Mouse (Mus musculus): ENCODE measurements at regions not wholly inside any gene's neighbourhood (a gene's known extent, or its start where the extent isn't known, plus 50 kb on each side); places are given as distances from the start of the nearest gene placed in this dataset.
A peak's percentile ranks its signal among the peaks of the same experiment; 100 is the strongest.

DNA sequence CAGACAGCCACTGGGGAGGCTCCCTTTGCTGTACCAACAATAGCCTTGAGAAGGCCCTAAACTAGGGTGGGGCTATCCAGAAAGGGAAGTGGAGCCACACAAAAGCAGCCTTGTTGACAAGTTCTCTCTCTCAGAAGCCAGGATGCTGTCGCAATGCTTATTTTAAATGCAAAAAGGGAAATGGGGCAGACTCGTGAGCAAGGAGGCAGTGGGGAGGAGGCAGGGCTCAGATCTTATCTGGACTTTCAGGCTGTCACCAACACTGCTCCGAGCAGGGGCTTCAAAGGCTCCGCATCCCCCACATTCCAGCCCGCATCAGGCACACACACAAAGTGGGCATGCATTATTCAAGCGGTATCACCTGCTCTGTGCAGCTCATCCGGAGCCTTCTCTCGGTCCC is 648.3 kb downstream of the Vrk1 start:
- Histone ChIP-seq H3K27me3 (replicated peaks; ENCODE audit: control insufficient read depth, insufficient read depth, low read length) (no peaks in the 10 kb centered on the region), H3K4me2 (ENCODE audit: low read length) (no peak overlapping the region), H3K4me1 (replicated peaks; ENCODE audit: control insufficient read depth, insufficient read depth, low read length) (peaks cover 8% of the 10 kb centered on the region), H3K9me3 (ENCODE audit: control insufficient read depth, low read length) (no peaks in the 10 kb centered on the region), H3K36me3 (ENCODE audit: control insufficient read depth, insufficient read depth) (no peaks in the 10 kb centered on the region), H3K9ac (replicated peaks; ENCODE audit: low read depth, low read length) (no peak overlapping the region), H3K4me3 (replicated peaks; ENCODE audit: low read length) (no peak overlapping the region), H3K27ac (ENCODE audit: low read length) (no peak overlapping the region)
- no peak for ATAC-seq
- WGBS, result 28% methylated on average over 8 of the region's 8 CpGs

DNA sequence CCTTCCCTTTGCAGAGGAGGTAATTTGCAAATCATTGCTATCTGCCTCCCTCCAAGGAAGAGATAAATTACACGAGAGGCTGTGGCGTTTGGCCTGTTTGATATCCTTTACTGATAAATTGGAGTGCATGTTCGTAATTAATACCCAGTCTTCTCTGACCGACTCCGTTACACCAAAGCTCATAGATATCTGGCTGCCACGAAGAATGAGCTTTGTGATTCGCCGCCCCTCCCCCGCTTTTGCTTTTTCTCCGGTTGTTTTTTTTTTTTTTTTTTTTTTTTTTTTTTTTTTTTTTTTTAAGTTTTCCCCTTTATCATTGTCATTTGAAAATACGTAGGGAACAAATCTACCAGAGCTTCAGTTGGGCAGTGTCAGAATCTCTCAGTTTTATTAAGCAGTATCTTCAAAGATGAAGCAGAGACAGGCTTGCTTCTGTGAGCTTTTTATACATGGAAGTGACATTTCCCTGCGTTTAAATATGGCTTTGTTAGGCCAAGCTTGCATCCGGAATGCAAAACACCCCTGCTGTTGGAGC is 663.3 kb downstream of the Vrk1 start:
- Histone ChIP-seq H3K4me2 (ENCODE audit: low read length) (0 out of 2 replicates have a peak overlapping the region, but pooled peaks have one; percentile 8), H3K9me3 (ENCODE audit: control insufficient read depth, low read length) (no peaks in the 10 kb centered on the region), H3K36me3 (ENCODE audit: control insufficient read depth, insufficient read depth) (no peaks in the 10 kb centered on the region), H3K27ac (ENCODE audit: low read length) (no peak overlapping the region), H3K4me1 (replicated peaks; ENCODE audit: control insufficient read depth, insufficient read depth, low read length) (peaks cover 4% of the 10 kb centered on the region; the same call in 1 of the 2 replicates), H3K4me3 (replicated peaks; ENCODE audit: low read length) (no peak overlapping the region), H3K27me3 (replicated peaks; ENCODE audit: control insufficient read depth, insufficient read depth, low read length) (no peaks in the 10 kb centered on the region), H3K9ac (replicated peaks; ENCODE audit: low read depth, low read length) (no peak overlapping the region)
- no peak for ATAC-seq
- WGBS, result 27% methylated on average over 13 of the region's 13 CpGs

DNA sequence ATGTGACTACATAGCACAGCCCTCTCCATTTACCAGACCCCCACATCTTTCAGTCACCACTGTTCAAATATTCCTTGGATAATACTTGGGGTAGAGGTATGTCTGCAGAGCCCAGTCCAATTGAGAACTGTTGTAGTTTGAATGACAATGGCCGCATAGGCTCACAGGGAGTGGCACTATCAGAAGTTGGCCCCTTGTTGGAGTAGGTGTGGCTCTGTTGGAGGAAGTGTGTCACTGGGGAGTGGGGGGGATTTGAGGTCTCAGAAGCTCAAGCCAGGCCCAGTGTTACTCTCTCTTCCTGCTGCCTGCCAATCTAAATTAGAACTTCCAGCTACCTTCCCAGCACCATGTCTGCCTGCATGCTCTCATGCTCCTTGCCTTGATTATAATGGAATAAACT is 664.7 kb downstream of the Vrk1 start:
- no peak overlapping the region for H3K4me3 ChIP-seq (replicated peaks; ENCODE audit: low read length)
- no peak overlapping the region for H3K27ac ChIP-seq (ENCODE audit: low read length)
- no peak overlapping the region for H3K4me2 ChIP-seq (ENCODE audit: low read length)
- no peak for ATAC-seq
- H3K4me1 ChIP-seq (replicated peaks; ENCODE audit: control insufficient read depth, insufficient read depth, low read length), result peaks cover 4% of the 10 kb centered on the region; the same call in 1 of the 2 replicates
- H3K9me3 ChIP-seq (ENCODE audit: control insufficient read depth, low read length), result no peaks in the 10 kb centered on the region
- no peaks in the 10 kb centered on the region for H3K27me3 ChIP-seq (replicated peaks; ENCODE audit: control insufficient read depth, insufficient read depth, low read length)
- H3K9ac ChIP-seq (replicated peaks; ENCODE audit: low read depth, low read length), result no peak overlapping the region
- no peaks in the 10 kb centered on the region for H3K36me3 ChIP-seq (ENCODE audit: control insufficient read depth, insufficient read depth)
- 91% methylated on average over 1 of the region's 1 CpGs for whole genome bisulfite sequencing

DNA sequence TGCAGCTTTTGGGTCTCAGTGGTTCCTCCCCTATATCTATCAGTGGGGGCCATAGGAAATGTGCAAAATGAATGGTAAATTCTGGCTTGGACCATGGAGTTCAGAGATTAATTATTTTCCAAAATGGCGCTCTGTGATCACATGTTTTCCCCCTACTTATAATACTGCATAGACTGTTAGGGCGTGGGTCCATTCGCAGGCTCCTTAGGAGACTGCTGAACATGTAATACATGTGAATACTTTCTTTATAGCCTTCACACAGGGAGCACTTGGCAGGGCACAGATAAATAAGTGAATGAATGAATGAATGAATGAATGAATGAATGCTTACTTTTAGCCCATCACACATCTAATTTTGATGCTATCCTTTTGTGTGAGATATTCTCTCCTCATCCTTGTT is 666.1 kb downstream of the Vrk1 start:
- Histone ChIP-seq H3K4me1 (replicated peaks; ENCODE audit: control insufficient read depth, insufficient read depth, low read length) (peaks cover 4% of the 10 kb centered on the region; the same call in 1 of the 2 replicates), H3K27me3 (replicated peaks; ENCODE audit: control insufficient read depth, insufficient read depth, low read length) (no peaks in the 10 kb centered on the region), H3K36me3 (ENCODE audit: control insufficient read depth, insufficient read depth) (no peaks in the 10 kb centered on the region), H3K4me3 (replicated peaks; ENCODE audit: low read length) (no peak overlapping the region), H3K4me2 (ENCODE audit: low read length) (no peak overlapping the region), H3K27ac (ENCODE audit: low read length) (no peak overlapping the region), H3K9ac (replicated peaks; ENCODE audit: low read depth, low read length) (no peak overlapping the region), H3K9me3 (ENCODE audit: control insufficient read depth, low read length) (no peaks in the 10 kb centered on the region)
- no peak for ATAC-seq
- WGBS, result 92% methylated on average over 3 of the region's 3 CpGs

DNA sequence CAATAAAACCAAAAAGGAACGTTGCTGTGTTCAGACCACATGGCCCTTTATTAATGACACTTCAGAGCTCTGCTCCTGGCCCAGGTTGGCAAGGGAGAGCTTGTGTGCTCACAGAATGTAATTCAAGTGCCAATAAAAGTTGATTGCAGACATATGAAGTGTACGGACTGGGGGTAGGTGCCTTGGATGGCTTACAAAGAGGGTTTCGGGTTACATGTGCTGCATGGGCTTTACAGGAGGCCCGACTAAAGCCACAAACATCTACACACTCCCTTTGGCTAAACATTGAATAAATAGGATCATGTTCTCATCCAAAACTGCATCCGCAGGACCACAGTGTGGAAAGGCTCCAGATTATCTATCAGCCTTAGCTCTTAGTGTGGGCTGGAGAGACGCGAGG is 666.5 kb downstream of the Vrk1 start:
- peaks cover 4% of the 10 kb centered on the region; the same call in 1 of the 2 replicates for H3K4me1 ChIP-seq (replicated peaks; ENCODE audit: control insufficient read depth, insufficient read depth, low read length)
- H3K27me3 ChIP-seq (replicated peaks; ENCODE audit: control insufficient read depth, insufficient read depth, low read length), result no peaks in the 10 kb centered on the region
- no peaks in the 10 kb centered on the region for H3K36me3 ChIP-seq (ENCODE audit: control insufficient read depth, insufficient read depth)
- WGBS, result 52% methylated on average over 7 of the region's 7 CpGs
- no peak overlapping the region for H3K4me2 ChIP-seq (ENCODE audit: low read length)
- H3K4me3 ChIP-seq (replicated peaks; ENCODE audit: low read length), result no peak overlapping the region
- no peak overlapping the region for H3K27ac ChIP-seq (ENCODE audit: low read length)
- H3K9ac ChIP-seq (replicated peaks; ENCODE audit: low read depth, low read length), result no peak overlapping the region
- ATAC-seq, result no peak
- no peaks in the 10 kb centered on the region for H3K9me3 ChIP-seq (ENCODE audit: control insufficient read depth, low read length)

DNA sequence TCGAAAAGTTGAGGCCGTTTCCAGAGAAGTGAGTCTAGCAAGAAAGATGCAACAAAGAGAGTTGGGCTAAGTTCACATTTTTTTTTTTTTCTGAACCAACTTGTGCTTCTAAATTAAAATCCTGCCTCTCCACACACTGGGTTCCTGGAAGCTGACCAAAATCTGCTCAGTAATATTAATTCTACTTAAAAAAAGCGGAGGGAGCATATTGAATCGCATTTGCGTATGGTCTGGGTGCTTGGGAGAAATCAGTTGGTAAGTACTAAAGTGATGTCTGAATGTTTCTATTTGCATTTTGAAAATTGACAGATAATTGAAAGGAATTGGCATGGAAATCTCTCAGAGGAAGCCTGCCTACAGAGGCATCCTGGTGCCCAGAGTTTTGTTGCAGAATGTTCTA is 676.0 kb downstream of the Vrk1 start:
- no peak for ATAC-seq
- Histone ChIP-seq H3K36me3 (ENCODE audit: control insufficient read depth, insufficient read depth) (no peaks in the 10 kb centered on the region), H3K27ac (ENCODE audit: low read length) (no peak overlapping the region), H3K9ac (replicated peaks; ENCODE audit: low read depth, low read length) (no peak overlapping the region), H3K27me3 (replicated peaks; ENCODE audit: control insufficient read depth, insufficient read depth, low read length) (no peaks in the 10 kb centered on the region), H3K4me3 (replicated peaks; ENCODE audit: low read length) (no peak overlapping the region), H3K4me2 (ENCODE audit: low read length) (no peak overlapping the region), H3K9me3 (ENCODE audit: control insufficient read depth, low read length) (no peaks in the 10 kb centered on the region), H3K4me1 (replicated peaks; ENCODE audit: control insufficient read depth, insufficient read depth, low read length) (peaks cover 27% of the 10 kb centered on the region)
- WGBS, result 54% methylated on average over 5 of the region's 5 CpGs

DNA sequence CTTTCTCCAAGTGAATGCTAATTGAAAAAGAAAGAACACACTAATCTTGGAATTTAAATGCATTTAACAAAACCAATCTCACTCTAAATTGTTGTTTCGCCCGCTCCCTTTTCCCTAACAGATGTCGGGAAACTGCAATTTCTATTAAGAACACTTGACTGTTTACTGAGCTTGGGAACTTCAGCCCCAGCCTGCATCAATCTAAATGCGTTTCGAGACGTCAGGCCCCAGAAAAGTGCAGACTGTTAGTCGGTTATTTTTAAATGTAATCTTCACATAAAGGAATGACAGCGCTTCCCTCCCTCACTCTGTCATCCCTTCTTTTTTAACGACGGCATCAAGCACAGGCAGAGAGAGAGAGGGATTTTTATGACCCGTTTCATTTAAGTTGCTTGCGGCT is 677.7 kb downstream of the Vrk1 start:
- WGBS, result 20% methylated on average over 12 of the region's 12 CpGs
- no peak overlapping the region; the same call in 1 of the 2 replicates for H3K9ac ChIP-seq (replicated peaks; ENCODE audit: low read depth, low read length)
- H3K27ac ChIP-seq (ENCODE audit: low read length), result peak overlapping the region; percentile 87
- no peaks in the 10 kb centered on the region for H3K27me3 ChIP-seq (replicated peaks; ENCODE audit: control insufficient read depth, insufficient read depth, low read length)
- H3K9me3 ChIP-seq (ENCODE audit: control insufficient read depth, low read length), result no peaks in the 10 kb centered on the region
- peak overlapping the region; percentile 29 for H3K4me2 ChIP-seq (ENCODE audit: low read length)
- H3K4me3 ChIP-seq (replicated peaks; ENCODE audit: low read length), result no peak overlapping the region
- peaks cover 27% of the 10 kb centered on the region for H3K4me1 ChIP-seq (replicated peaks; ENCODE audit: control insufficient read depth, insufficient read depth, low read length)
- ATAC-seq, result peak; percentile 20; the same call in 1 of the 2 replicates
- no peaks in the 10 kb centered on the region for H3K36me3 ChIP-seq (ENCODE audit: control insufficient read depth, insufficient read depth)

DNA sequence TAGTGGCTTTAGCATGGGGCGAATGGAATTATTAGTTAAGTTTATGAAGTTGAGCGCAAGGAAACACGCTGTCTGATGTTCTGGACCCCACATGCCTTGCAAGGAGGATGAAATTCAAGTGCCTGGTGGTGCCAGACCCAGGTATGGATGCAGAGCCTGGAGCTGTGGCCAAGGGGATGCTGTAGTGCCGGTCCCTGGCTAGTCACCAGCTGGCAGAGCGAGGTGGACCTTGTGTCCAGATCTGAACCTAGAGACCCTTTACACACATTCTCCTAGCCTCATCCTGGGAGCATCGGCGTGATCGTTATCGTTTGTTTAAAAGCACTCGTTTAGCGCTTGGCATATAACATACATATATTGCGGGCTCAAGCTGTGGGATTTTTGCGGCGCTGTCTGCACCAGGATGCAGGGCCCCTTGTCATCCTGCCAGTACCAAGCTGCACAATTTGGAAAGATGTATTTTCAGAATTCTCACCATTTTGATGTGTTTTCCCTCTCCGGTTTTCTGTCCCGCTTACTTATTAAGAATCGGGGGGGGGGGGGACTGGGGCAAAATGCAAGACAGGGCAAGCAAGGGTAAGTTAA is 678.2 kb downstream of the Vrk1 start:
- Histone ChIP-seq H3K36me3 (ENCODE audit: control insufficient read depth, insufficient read depth) (no peaks in the 10 kb centered on the region), H3K4me1 (replicated peaks; ENCODE audit: control insufficient read depth, insufficient read depth, low read length) (peaks cover 27% of the 10 kb centered on the region), H3K27ac (ENCODE audit: low read length) (peak overlapping the region; percentile 87), H3K27me3 (replicated peaks; ENCODE audit: control insufficient read depth, insufficient read depth, low read length) (no peaks in the 10 kb centered on the region), H3K9me3 (ENCODE audit: control insufficient read depth, low read length) (no peaks in the 10 kb centered on the region), H3K9ac (replicated peaks; ENCODE audit: low read depth, low read length) (peak overlapping the region; percentile 18; the same call in 1 of the 2 replicates), H3K4me2 (ENCODE audit: low read length) (peak overlapping the region; percentile 29), H3K4me3 (replicated peaks; ENCODE audit: low read length) (no peak overlapping the region)
- WGBS, result 57% methylated on average over 17 of the region's 17 CpGs
- peak; percentile 58 for ATAC-seq

DNA sequence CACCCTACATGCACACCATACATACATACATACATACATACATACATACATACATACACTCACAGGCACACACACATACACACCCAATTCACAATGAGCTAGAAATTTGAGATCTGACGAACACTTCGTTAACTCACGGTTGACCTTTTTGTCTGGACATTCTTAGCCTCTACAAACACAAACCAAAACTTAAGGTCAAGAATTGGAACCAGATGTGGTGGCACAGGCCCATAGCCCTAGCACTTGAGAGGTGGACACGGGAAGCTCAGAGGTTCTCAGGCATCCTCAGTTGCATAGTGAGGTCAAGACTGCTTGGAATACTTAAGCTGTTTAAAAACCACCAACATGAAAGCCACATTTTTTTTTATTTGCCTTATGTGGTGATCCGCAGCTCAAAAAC is 692.9 kb downstream of the Vrk1 start:
- no peaks in the 10 kb centered on the region for H3K36me3 ChIP-seq (ENCODE audit: control insufficient read depth, insufficient read depth)
- H3K4me3 ChIP-seq (replicated peaks; ENCODE audit: low read length), result no peak overlapping the region
- no peak for ATAC-seq
- 95% methylated on average over 5 of the region's 5 CpGs for WGBS
- no peaks in the 10 kb centered on the region for H3K27me3 ChIP-seq (replicated peaks; ENCODE audit: control insufficient read depth, insufficient read depth, low read length)
- H3K9ac ChIP-seq (replicated peaks; ENCODE audit: low read depth, low read length), result no peak overlapping the region
- H3K4me2 ChIP-seq (ENCODE audit: low read length), result no peak overlapping the region
- H3K9me3 ChIP-seq (ENCODE audit: control insufficient read depth, low read length), result no peaks in the 10 kb centered on the region
- no peak overlapping the region for H3K27ac ChIP-seq (ENCODE audit: low read length)
- H3K4me1 ChIP-seq (replicated peaks; ENCODE audit: control insufficient read depth, insufficient read depth, low read length), result no peaks in the 10 kb centered on the region

Measured in forebrain, embryonic 16.5 days (tissue).